22 mouse cellular contexts compared by ENCODE assay signal in genomic region chr3:154209776-154210430, GRCm38 (mm10).
DNase-seq lines count a peak whose midpoint lies in the region; ATAC-seq lines count a peak whose summit lies in the region.
"Had no signal": no experiment of that assay in that cellular context is flagged by ENCODE, and none has a peak within 500 bp of the region (broad histone marks: within the 10 kb centered on the region; RNA-seq: fewer than 3 reads in every experiment).

No protein-coding gene starts in this region.

- intact Hi-C loops in left cerebral cortex, postnatal 14 days (cut with DNase I): no loop called here

- no peaks in the 10 kb centered on the region for H3K9me3 ChIP-seq in hindbrain, embryonic 10.5 days
- H3K9me3 ChIP-seq in hindbrain, embryonic 13.5 days: no peaks in the 10 kb centered on the region
- no peaks in the 10 kb centered on the region for H3K9me3 ChIP-seq in midbrain, embryonic 13.5 days
- no peaks in the 10 kb centered on the region for H3K9me3 ChIP-seq in midbrain, embryonic 14.5 days (ENCODE audit: control insufficient read depth, low read length)
- H3K9me3 ChIP-seq in hindbrain, embryonic 14.5 days (ENCODE audit: control insufficient read depth, low read length): no peaks in the 10 kb centered on the region
- H3K9me3 ChIP-seq: embryonic facial prominence, embryonic 13.5 days; intestine, embryonic 15.5 days; kidney, embryonic 15.5 days; lung, embryonic 15.5 days; stomach, embryonic 15.5 days had no signal

- no peaks in the 10 kb centered on the region for H3K36me3 ChIP-seq in hindbrain, embryonic 10.5 days
- no peaks in the 10 kb centered on the region for H3K36me3 ChIP-seq in hindbrain, embryonic 13.5 days
- H3K36me3 ChIP-seq in midbrain, embryonic 13.5 days: no peaks in the 10 kb centered on the region
- no peaks in the 10 kb centered on the region for H3K36me3 ChIP-seq in midbrain, embryonic 14.5 days (ENCODE audit: control insufficient read depth, insufficient read depth, low read length)
- no peaks in the 10 kb centered on the region for H3K36me3 ChIP-seq in hindbrain, embryonic 14.5 days (replicated peaks; ENCODE audit: control insufficient read depth, insufficient read depth)
- H3K36me3 ChIP-seq: embryonic facial prominence, embryonic 13.5 days; intestine, embryonic 15.5 days; kidney, embryonic 15.5 days; lung, embryonic 15.5 days; stomach, embryonic 15.5 days had no signal

- no peak for DNase-seq in hindbrain, embryonic 10.5 days (ENCODE audit: low spot score)
- no peak for DNase-seq in midbrain, embryonic 14.5 days
- no peak for DNase-seq in hindbrain, embryonic 14.5 days (ENCODE audit: low spot score)
- no peak for DNase-seq in Muller cell, postnatal 12 days (ENCODE audit: inconsistent ontology term)
- no peak for DNase-seq in left cerebral cortex, postnatal 14 days (ENCODE audit: low spot score in 2 of 2)
- DNase-seq: adrenal gland, adult 8-10 months; cerebellum, adult 11 months; cerebellum, postnatal 14 days; gastrocnemius, postnatal 14 days; heart, adult 2 months; heart, postnatal 4 days; right cerebral cortex, postnatal 14 days; thymus, adult 18-20 months; thymus, postnatal 4 days had no signal

- 12% methylated on average over 4 of the region's 4 CpGs for WGBS in hindbrain, embryonic 10.5 days
- 7% methylated on average over 4 of the region's 4 CpGs for WGBS in hindbrain, embryonic 13.5 days
- WGBS in midbrain, embryonic 13.5 days: 16% methylated on average over 4 of the region's 4 CpGs
- 15% methylated on average over 4 of the region's 4 CpGs for WGBS in midbrain, embryonic 14.5 days
- 10% methylated on average over 4 of the region's 4 CpGs for WGBS in hindbrain, embryonic 14.5 days

- no peak for ATAC-seq in hindbrain, embryonic 13.5 days (ENCODE audit: low FRiP score)
- ATAC-seq in midbrain, embryonic 13.5 days: peak; percentile 61
- ATAC-seq in midbrain, embryonic 14.5 days (ENCODE audit: low FRiP score, low TSS enrichment): no peak
- ATAC-seq in hindbrain, embryonic 14.5 days (ENCODE audit: low FRiP score): peak; percentile 27; the same call in 1 of the 2 replicates
- ATAC-seq: intestine, embryonic 15.5 days had no signal

- H3K9ac ChIP-seq in hindbrain, embryonic 13.5 days: no peak overlapping the region
- no peak overlapping the region for H3K9ac ChIP-seq in midbrain, embryonic 13.5 days (replicated peaks)
- H3K9ac ChIP-seq in midbrain, embryonic 14.5 days (replicated peaks; ENCODE audit: low read length): no peak overlapping the region
- H3K9ac ChIP-seq in hindbrain, embryonic 14.5 days: no peak overlapping the region
- H3K9ac ChIP-seq: embryonic facial prominence, embryonic 13.5 days; intestine, embryonic 15.5 days; kidney, embryonic 15.5 days; liver, embryonic 14.5 days; lung, embryonic 15.5 days; stomach, embryonic 15.5 days had no signal

- peaks cover 23% of the 10 kb centered on the region for H3K4me1 ChIP-seq in hindbrain, embryonic 10.5 days (replicated peaks)
- peaks cover 26% of the 10 kb centered on the region for H3K4me1 ChIP-seq in hindbrain, embryonic 13.5 days (replicated peaks)
- H3K4me1 ChIP-seq in midbrain, embryonic 13.5 days (replicated peaks): peaks cover 18% of the 10 kb centered on the region
- H3K4me1 ChIP-seq in midbrain, embryonic 14.5 days (ENCODE audit: control insufficient read depth, insufficient read depth, low read length): peaks cover 17% of the 10 kb centered on the region
- H3K4me1 ChIP-seq in hindbrain, embryonic 14.5 days (replicated peaks; ENCODE audit: control insufficient read depth, insufficient read depth, low read length): peaks cover 12% of the 10 kb centered on the region; the same call in 1 of the 2 replicates
- H3K4me1 ChIP-seq: embryonic facial prominence, embryonic 13.5 days; intestine, embryonic 15.5 days; lung, embryonic 15.5 days; stomach, embryonic 15.5 days had no signal

- no peak overlapping the region for H3K4me2 ChIP-seq in hindbrain, embryonic 13.5 days
- no peak overlapping the region for H3K4me2 ChIP-seq in midbrain, embryonic 13.5 days (replicated peaks)
- no peak overlapping the region for H3K4me2 ChIP-seq in midbrain, embryonic 14.5 days (ENCODE audit: low read length)
- no peak overlapping the region for H3K4me2 ChIP-seq in hindbrain, embryonic 14.5 days (replicated peaks)
- H3K4me2 ChIP-seq: embryonic facial prominence, embryonic 13.5 days; intestine, embryonic 15.5 days; kidney, embryonic 15.5 days; lung, embryonic 15.5 days; stomach, embryonic 15.5 days had no signal

- no peaks in the 10 kb centered on the region for H3K27me3 ChIP-seq in hindbrain, embryonic 10.5 days (ENCODE audit: insufficient read depth, poor library complexity, severe bottlenecking)
- no peaks in the 10 kb centered on the region for H3K27me3 ChIP-seq in hindbrain, embryonic 13.5 days
- H3K27me3 ChIP-seq in midbrain, embryonic 13.5 days: no peaks in the 10 kb centered on the region
- H3K27me3 ChIP-seq in midbrain, embryonic 14.5 days (ENCODE audit: control insufficient read depth, insufficient read depth, low read length): no peaks in the 10 kb centered on the region
- no peaks in the 10 kb centered on the region for H3K27me3 ChIP-seq in hindbrain, embryonic 14.5 days (ENCODE audit: control insufficient read depth, insufficient read depth, low read length)
- H3K27me3 ChIP-seq: embryonic facial prominence, embryonic 13.5 days; intestine, embryonic 15.5 days; kidney, embryonic 15.5 days; lung, embryonic 15.5 days; stomach, embryonic 15.5 days had no signal

- H3K27ac ChIP-seq in hindbrain, embryonic 10.5 days: peak overlapping the region; percentile 40; the same call in 1 of the 2 replicates
- no peak overlapping the region for H3K27ac ChIP-seq in hindbrain, embryonic 13.5 days
- no peak overlapping the region for H3K27ac ChIP-seq in midbrain, embryonic 13.5 days
- no peak overlapping the region for H3K27ac ChIP-seq in midbrain, embryonic 14.5 days (replicated peaks; ENCODE audit: low read depth, low read length)
- H3K27ac ChIP-seq in hindbrain, embryonic 14.5 days: peak overlapping the region; percentile 57; the same call in 1 of the 2 replicates
- H3K27ac ChIP-seq: embryonic facial prominence, embryonic 13.5 days; heart, adult 2 months; intestine, embryonic 15.5 days; liver, embryonic 14.5 days; lung, embryonic 15.5 days; stomach, embryonic 15.5 days had no signal

- no peak overlapping the region for H3K4me3 ChIP-seq in hindbrain, embryonic 10.5 days
- no peak overlapping the region for H3K4me3 ChIP-seq in hindbrain, embryonic 13.5 days
- no peak overlapping the region for H3K4me3 ChIP-seq in midbrain, embryonic 13.5 days (replicated peaks)
- no peak overlapping the region for H3K4me3 ChIP-seq in midbrain, embryonic 14.5 days (replicated peaks; ENCODE audit: low read depth, low read length)
- H3K4me3 ChIP-seq in hindbrain, embryonic 14.5 days (replicated peaks; ENCODE audit: low read length): no peak overlapping the region
- H3K4me3 ChIP-seq: embryonic facial prominence, embryonic 13.5 days; heart, adult 2 months; intestine, embryonic 15.5 days; kidney, embryonic 15.5 days; lung, embryonic 15.5 days; stomach, embryonic 15.5 days had no signal

Comparison
In these comparisons a context has a peak if more than half of its experiments do, and no peak if none do; other contexts are left out.
1. H3K27ac ChIP-seq: peak in hindbrain, embryonic 10.5 days (single experiment) and hindbrain, embryonic 14.5 days (single experiment); none in hindbrain, embryonic 13.5 days (single experiment), midbrain, embryonic 13.5 days (single experiment) and midbrain, embryonic 14.5 days (single experiment).
2. ATAC-seq: peak in midbrain, embryonic 13.5 days (single experiment) and hindbrain, embryonic 14.5 days (single experiment); none in hindbrain, embryonic 13.5 days (single experiment) and midbrain, embryonic 14.5 days (single experiment).